Mouse (Mus musculus) E14TG2a.4 (cell line): Measurements from ENCODE around the gene Vtn.

ENCODE experiments used
- CTCF ChIP-seq: conservative IDR thresholded peaks from 2 replicates; pipeline ENCODE4 v1.5.1; 2014; ENCODE audit warnings: low read length
- NANOG ChIP-seq: IDR thresholded peaks from 2 replicates; pipeline ENCODE4 v1.6.1; 2014; ENCODE audit warnings: borderline replicate concordance, low read length, mixed read lengths

DNA sequence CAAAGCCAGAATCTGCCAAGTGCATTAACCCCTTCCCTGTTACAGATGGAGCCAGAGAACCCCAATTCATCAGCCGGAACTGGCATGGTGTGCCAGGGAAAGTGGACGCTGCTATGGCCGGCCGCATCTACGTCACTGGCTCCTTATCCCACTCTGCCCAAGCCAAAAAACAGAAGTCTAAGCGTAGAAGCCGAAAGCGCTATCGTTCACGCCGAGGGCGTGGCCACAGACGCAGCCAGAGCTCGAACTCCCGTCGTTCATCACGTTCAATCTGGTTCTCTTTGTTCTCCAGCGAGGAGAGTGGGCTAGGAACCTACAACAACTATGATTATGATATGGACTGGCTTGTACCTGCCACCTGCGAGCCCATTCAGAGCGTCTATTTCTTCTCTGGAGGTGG is 2.6 kb downstream of the Vtn start:
- no peak for TF ChIP-seq CTCF
- TF ChIP-seq NANOG: no peak
